Mouse (Mus musculus): ENCODE measurements at regions not wholly inside any gene's neighbourhood (a gene's known extent, or its start where the extent isn't known, plus 50 kb on each side); places are given as distances from the start of the nearest gene placed in this dataset.

DNA sequence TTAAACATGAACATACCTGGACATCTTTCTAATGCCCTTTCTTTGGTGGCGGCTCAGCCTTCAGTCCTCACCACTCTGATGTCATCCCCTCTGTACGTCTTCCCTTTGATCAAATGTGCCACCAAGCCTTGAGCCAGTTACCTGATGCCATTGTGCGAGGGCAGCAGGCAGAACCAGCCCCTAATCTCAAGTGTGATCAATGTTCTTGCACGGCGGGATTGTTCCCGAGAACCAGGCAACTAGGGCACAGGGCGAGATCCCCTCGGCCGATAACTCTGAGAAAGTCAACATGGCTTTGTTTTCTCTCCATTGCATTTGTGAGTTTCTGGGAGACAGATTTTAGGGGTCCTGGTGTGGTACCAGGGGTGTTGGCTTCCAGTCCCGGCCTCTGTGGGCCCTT is 166.2 kb upstream of the Msx2 start:
- ATAC-seq (replicated peaks; ENCODE audit: poor library complexity, severe bottlenecking) = no peak

DNA sequence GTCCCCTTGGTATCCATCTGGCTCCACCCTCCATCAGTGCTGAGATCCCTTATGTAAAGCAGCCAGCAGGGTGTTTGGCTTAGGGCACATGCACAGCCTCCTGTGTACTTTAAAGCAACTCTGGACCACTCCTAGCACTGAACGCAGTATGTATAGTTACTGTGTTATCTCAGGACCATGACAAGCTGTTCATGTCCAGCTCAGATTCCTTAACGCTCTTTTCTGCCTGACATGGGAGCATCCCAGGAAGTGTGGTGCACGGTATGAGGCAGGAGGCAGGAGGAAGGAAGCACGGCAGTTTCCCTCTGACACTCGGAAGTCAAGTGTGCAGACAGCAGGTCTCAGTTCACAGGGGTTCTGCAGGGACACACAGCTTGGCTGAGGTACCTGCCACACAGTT is 163.1 kb upstream of the Msx2 start:
- ATAC-seq (replicated peaks; ENCODE audit: poor library complexity, severe bottlenecking) = no peak

DNA sequence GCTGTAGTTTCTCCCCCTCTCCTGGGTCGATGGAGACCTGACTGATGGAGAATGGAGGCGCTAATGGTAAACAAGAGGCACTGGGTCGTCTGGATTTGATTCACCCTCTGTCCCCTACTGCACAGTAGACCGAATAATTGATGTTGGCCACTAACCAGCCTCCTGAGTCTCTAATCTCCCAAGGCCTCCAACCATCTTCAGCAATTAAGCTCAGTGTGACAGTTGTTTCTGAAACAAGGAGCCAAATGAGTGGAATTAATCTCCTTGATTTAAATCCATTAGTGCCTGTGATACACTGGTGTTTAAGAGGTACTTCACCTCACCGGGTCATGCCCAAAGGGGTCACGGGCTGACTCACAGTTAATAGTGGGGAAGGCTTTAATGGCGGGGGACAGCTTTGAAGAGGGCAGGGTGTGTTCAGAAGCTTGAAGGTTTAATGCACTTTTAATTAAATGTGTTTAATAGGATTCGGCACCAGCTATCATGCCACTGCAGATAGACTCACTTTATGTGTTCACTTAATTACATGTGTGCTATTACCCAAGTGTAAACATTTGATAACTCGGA is 161.8 kb upstream of the Msx2 start:
- ATAC-seq (replicated peaks; ENCODE audit: poor library complexity, severe bottlenecking) = no peak

DNA sequence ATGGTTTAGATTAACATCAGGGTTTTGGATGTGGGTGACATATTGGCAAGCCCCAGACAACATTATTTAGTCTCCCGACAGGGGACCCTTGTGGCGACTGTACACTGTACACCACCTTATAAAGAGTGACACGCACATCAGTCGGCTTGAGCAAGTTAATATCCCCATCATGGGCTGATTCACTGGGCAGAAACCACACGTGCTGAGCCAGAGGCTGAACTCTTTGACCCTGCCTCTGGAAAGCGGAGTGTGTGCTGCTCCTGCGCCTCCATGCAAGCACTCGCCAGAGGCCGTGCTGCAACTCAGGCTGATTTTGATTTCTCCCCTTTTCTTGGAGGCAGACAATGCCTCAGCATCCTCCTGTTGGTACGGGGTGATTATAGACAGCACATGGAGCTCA is 125.2 kb upstream of the Msx2 start:
- ATAC-seq (replicated peaks; ENCODE audit: poor library complexity, severe bottlenecking) = no peak

DNA sequence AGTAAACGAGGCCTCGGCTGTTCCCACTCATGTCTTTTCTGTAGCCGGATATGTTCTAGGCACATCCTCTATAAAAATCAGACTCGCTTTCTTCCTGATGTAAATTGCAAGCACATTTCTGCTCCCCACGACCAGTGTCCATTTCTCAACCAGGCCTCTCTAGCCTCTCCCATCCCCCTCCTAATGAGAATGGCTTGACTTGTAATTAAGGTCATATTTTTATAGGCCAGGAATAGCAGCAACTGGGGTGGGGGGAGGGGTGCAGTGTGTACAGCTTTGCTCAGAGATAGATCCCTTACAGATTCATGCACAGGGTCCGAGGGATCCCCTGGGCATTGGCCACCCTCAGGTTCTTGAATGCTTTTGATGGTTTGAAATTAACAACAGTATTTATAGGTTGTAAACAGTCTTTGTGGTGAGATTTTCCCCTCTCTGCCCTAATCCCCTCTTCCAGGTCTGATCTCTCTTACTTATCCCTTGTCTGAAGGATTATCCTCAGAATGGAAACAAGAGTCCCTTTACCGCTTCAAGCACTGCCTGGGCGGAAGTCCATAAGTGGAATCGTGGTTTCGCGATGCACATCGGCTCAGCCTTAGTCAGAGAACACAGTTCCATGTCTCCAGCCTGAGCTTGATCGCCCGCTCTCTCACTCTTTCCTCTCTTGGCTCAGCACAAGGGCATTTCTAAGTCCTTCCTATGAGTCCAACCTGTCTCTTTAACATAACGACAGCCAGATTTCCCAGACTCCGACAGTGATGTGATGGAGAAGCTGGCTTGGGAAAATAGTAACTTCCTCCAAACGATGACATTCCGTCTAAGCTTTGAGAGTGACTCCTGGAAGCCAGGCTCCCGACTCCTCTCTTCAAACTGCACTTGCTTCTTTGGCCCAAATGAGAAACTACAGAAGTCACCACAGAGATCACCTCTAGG is 124.3 kb upstream of the Msx2 start:
- ATAC-seq (replicated peaks; ENCODE audit: poor library complexity, severe bottlenecking) = no peak

DNA sequence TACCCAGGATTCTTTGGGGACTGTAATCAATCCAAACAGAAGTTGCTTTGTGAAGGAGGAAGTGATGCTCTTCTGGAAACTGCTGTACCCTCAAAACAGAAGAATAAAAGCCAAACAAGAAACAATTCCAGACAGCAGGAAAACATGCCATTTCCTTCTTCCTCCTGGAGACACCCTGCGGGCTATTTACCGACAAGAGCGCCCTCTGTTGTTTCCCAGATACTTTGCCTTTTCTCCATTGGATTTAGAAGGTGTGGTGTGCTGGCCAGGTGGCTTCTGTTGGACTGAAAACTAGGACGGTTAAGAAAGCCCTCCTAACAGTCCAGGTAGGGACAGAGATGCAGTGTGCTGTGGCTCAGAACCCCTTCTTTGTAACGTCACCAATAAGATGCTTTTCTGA is 119.9 kb upstream of the Msx2 start:
- ATAC-seq (replicated peaks; ENCODE audit: poor library complexity, severe bottlenecking) = no peak

DNA sequence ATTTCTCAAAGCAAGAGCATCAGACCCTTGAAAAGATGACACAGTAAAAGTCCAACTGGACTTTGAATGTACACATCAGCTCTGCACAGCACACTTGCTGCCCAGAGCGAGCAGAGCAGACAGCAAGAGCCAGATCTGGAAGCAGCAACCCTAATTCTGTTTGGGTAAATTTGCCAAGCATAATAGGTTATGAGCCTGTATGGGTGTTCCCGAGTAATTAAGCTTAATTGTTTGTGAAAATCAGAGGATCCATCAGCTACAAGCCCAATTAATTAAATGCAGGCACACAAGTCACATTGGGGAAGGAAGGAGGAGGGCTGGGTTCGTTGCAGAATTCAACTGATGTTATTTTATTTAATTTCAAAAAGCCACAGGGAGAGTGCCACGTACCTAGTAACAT is 113.9 kb upstream of the Msx2 start:
- ATAC-seq (replicated peaks; ENCODE audit: poor library complexity, severe bottlenecking) = no peak

DNA sequence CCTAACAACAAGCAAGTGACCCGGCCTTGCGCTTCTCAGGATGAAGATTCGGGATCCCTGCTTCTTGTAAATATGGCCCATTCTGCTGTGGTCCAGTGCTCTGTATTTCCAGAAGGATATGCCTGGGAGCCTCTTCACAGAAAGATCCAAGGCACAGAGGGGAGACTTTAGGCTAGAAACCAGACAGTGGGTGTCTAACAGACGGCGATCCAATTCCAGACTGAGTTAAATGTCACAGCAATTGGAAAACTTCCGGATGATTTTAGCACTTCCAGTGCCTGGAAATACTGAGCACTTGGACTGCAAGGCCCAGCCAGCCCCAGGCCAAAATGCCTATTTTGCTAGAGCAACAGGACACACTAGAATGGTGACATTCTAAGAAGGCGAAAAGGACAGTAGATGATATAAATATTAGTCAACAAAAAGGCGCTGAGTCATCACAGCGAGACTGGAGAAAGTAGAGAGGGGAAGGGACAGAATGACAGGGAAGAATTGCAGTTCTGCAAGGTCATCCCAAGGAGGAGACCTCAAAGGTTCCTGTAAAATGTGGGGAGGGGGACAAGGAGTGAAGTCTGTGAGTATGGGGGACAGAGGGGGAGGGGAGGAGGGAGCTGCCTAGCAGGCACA is 111.7 kb upstream of the Msx2 start:
- ATAC-seq (replicated peaks; ENCODE audit: poor library complexity, severe bottlenecking) = no peak

DNA sequence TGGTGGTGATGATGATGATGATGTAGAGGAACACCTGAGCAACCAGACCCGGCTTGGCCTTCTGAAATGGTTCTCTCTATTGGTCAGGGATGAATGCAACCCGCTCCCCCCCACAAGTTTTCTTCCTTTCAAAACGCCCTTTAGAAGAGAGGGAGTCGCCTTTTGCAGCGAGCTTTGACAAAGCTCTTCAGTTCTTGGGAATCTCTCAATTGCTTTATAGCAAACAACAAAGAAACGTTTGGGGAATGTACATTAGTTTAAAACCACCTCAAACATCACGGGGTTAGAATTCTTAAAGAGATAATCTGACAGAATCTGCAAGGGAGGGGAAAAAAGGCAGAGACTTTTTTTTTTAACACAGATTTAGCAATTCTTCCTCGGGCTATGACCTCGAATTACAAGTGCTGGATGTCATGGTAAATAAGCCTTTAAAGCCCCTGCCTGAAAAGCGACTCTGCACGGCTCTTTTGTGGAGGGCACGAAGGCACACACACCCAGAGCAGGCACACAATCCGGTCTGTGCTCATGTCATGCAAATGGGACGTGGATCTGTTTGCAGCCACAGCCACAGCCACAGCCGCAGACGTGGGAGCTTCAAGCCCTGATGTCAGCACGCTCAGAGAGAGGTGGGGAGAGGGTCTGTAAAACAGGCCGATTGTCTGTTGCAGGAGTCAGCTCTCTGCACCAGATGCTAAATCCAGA is 81.2 kb upstream of the Msx2 start:
- ATAC-seq (replicated peaks; ENCODE audit: poor library complexity, severe bottlenecking) = no peak

DNA sequence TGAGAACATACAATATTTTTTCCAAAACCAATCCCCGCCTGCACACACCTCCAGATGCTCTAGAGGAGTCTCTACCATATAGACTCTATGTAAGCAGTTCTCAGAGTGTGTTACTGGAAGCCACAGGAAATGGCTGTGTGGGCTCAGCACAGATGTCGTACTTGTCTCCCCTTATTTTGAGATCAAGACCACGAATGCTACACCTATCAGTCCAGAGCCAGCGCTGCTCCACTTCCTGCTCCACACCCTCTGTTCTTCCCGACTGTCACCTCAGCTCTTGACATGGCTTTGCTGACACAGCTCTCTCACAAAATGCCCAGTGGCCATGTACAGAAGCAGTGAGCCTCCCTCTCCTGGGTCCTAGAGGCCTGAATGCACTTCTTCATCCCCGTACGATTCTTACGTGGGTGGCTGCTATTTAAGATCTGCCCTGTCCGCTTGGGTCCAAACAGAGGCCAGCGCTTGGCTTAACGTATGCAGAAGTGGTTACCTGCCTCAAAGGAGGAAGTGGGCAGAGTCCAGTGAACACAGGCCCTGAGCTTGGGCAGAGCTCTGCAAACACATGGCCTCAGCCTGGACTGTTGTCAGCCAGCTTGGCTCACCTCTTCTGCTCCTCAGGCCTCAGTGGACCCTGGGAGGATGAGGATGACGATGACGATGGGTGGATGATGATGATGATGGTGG is 80.5 kb upstream of the Msx2 start:
- no peak for ATAC-seq (replicated peaks; ENCODE audit: poor library complexity, severe bottlenecking)

DNA sequence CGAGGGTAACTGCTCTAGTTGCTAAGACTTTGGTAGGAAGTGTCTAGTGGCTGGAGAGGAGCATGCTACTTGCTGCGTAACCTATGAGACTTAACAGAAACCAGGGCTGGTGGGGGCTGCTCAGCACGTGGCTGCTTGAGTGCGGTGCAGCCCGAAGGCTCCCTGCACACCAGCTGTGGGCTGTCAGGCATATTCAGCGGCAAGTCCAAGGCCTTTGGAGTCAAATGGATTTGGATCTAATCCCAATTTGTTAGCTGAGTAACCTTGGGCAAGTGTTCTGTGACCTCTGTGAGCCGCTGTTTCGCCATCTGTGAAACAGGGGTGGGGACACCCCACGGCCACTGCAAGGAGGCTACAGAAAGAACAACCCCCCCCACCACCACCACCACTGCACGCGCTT is 75.5 kb upstream of the Msx2 start:
- no peak for ATAC-seq (replicated peaks; ENCODE audit: poor library complexity, severe bottlenecking)

DNA sequence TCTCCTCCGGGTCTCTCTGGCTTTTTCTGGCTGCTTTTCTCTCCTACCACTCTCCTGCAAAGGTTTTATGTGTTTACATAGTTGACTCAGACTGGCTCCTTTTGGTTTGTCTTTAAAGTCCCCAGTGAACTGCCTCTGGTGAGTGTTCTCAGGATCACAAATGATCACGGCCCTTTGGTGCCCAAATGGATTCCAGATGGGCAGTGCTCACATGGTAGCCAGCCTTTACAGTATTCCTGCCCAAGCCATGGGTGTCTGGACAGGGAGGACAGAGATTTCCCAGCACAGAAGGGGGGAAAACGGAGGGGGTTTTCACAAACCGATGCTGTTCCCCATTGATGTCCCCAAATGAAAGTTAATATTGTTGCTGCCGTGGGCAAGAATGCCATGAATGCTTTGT is 70.4 kb upstream of the Msx2 start:
- no peak for ATAC-seq (replicated peaks; ENCODE audit: poor library complexity, severe bottlenecking)

DNA sequence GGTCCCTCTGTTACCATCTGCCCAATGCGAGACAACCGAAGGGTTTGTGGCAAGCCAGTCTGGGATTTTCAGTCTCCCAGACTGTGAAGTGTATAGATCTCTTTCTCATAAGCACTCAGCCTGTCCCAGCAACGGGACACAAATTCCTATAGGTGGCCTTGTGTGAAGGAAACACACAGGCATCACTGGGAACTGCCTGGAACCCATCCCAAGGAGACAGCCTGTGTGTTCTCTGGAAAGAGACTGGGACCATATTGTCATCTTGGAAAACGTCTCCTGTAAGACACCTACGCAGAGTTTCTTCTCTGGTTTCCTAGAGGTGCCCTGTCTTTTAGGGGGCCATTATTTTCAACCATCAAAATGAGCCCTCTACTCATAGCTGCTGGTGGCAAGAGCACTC is 66.9 kb upstream of the Msx2 start:
- ATAC-seq (replicated peaks; ENCODE audit: poor library complexity, severe bottlenecking) = no peak

DNA sequence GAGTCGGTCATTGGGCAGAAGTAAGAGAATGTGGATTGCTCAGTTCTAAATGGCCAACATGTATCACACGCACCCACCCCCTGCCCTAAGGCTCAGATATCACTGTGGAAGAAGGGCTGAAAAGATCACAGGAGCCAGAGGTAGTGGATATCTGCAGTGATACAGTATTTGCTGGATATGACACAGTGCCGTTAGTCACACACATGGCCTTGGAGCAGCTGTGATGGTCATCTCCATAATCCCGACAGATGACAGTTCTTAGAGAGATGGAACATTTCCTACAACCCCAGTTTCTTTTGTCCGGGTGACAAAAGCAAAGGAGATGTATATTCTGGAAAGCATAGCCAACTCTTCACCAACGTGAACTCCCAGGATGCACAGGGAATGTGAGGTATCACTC is 65.1 kb upstream of the Msx2 start:
- ATAC-seq (replicated peaks; ENCODE audit: poor library complexity, severe bottlenecking) = no peak

DNA sequence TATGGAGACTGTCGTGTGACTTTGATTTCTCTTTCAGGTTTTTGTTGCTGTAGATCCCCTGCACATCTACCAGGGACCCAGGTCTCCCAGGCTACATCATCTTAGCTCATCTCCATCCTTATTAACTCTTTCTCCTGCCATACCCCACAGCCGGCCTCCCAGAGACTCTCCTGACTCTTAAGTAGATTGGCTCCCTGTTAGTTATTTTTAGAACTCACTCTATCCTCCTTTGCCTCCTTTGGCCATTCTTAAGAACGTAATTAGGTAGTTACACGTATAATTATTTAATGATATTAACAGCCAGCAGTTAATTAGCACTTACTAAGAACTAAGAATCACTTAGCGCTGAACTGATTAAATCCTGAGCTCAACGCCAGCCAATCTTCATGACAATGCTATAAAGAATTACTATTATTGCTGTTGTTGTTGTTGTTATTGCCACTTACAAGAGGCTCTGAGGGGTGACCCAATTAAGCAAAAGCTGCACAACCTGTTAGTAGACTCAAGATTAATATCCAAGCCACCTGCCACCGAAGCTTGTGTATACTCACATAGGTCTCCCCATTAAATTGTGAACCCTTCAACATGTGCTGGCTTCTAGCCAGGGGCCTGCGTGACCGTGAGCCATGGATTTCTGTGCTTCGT is 63.0 kb upstream of the Msx2 start:
- no peak for ATAC-seq (replicated peaks; ENCODE audit: poor library complexity, severe bottlenecking)

DNA sequence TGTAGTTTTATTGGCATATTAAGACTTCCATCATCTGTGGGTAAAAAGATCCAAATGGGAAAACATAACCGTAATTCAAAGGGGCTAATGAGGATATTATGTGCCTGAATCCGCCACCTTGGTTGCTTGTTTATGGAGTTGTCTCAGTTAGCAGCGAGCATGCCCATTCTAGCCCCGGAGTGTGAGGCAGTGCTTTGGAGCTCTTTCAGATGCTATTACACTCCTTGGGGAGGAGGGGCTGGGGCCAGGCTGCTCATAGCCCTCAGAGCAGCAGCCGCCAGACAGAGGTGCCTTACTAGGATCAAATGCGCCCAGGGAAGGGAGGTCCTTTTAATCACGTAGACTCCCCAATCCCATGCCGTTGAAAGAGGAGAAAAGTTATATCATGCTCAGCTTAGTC is 60.9 kb upstream of the Msx2 start:
- ATAC-seq (replicated peaks; ENCODE audit: poor library complexity, severe bottlenecking) = no peak

DNA sequence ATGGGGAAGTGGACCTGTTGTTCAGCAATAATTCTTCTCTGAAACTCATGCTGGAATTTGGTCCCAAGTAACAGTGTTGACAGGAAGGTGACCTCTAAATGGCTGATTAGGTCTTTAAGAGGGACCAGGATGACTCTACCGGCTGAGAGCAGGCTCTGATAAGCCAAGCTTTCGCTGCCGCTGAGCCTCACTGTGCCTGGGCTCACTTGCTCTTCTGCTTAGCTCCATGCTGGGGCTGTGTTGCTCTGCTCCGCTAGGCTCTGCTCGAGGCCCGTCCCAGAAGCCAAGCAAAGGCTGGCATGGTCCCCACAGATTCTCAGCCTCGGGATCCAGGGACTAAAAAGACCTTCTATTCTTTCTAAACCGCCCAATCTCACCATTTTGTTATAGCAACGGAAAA is 54.0 kb upstream of the Msx2 start:
- no peak for ATAC-seq (replicated peaks; ENCODE audit: poor library complexity, severe bottlenecking)

DNA sequence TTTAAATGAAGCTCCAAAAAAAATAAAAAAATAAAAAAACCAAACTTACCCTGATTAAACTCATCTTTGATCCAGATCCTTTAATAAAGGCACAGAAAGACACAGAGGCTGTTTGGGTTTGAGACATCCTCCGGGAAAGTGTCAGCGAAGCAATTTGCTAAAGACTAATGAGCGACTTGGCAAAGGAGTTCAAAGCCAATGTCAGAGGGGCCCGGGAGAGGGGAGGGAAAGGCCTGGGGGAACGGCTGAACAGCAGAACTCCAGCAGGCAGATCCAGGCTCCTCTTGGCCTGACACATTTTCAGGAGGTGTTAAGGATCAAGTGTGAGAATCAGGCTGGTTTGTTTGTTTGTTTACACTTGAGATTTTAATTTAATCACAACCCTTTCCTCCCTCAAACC is 49.9 kb upstream of the Msx2 start:
- ATAC-seq (replicated peaks; ENCODE audit: poor library complexity, severe bottlenecking) = no peak

Measured in granulocyte monocyte progenitor cell, adult 5-6 weeks (primary cell).